Mouse (Mus musculus) c-Kit-positive CD71-positive TER-119-negative erythroid progenitor cells, embryonic 14.5 days (primary cell): ENCODE measurements around the gene Jph3.

Experiments
- DNase-seq: peaks from one replicate; pipeline ENCODE4 v3.0.0-alpha.2; 2013; ENCODE audit warnings: low read depth

Jph3 gene

DNA sequence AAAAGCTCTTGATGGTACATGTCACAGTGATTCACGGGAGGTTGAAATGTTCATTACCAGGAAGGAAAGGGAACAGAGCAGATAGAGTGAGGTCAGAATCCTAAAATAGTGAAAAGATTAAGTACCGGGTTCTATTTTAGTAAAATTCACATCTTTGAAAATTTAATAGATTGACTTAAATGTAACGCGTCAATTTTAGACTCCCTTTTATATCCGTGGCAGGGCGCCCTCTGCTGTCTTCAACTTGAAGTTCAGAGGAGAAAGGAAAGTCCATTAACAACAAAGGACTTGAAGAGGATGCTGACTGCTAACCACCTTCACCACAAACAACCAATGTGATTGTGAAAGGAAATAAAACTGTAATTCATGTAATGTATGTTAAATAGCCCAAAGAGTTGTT, 103.1 kb downstream of the Jph3 start:
- DNase-seq: peak; percentile 72

DNA sequence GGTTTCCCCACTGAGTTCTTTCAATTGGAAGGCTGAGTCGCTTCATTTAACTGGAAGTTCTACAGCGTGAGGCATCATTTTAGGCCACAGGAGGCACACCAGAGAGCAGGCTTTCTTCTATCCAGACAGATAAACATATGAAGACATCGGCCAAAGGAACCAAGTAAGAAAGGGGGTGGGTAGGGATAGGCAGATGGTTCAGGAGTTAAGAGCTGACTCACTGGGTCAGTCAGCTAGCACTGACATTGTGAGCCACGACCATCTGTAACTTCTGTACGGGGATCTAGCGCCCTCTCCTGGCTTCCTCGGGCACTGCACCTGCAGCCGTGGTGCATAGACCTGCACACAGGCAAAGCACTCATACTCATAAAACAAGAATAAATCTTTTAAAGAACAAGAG, 111.8 kb downstream of the Jph3 start:
- DNase-seq: peak; percentile 48

DNA sequence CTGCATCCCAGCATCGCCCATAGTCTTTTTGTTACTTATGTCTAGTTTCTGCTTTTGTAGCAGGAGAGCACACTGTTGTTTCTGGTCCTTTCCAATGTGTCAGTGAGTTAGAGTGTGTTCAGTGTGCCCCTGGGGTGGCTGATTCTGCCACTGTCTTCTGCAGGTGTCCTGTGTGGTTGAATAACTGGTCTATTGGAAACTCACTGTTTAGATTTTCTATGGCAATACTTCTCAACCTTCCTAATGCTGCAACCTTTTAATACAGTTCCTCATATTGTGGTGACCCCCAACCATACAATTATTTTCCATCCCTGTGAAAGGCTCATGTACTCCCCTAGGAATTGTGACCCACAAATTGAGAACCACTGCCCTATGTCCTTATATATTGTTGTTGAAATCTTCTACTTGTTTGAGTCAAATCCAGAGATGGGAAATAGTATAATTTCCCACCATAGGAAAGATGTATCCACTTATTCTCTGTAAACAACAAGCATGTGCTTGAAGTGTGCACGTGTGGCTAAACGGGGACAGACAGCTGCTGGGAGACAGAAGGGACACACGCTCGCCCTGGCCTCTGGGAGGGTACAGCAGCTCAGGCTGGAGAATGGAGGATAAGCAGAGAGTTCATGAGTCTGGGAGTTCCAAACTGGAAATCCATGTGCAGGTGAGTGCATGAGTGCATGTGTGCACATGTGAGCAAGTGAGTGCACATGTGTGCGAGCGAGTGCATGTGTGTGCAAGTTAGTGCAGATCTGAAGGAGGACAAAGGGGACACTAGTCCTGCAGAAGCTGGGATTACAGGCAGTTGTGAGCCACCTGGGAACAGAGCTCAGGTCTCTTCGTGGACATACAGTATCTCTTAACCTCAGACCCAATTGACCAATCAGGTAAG, 112.9 kb downstream of the Jph3 start:
- no peak for DNase-seq

DNA sequence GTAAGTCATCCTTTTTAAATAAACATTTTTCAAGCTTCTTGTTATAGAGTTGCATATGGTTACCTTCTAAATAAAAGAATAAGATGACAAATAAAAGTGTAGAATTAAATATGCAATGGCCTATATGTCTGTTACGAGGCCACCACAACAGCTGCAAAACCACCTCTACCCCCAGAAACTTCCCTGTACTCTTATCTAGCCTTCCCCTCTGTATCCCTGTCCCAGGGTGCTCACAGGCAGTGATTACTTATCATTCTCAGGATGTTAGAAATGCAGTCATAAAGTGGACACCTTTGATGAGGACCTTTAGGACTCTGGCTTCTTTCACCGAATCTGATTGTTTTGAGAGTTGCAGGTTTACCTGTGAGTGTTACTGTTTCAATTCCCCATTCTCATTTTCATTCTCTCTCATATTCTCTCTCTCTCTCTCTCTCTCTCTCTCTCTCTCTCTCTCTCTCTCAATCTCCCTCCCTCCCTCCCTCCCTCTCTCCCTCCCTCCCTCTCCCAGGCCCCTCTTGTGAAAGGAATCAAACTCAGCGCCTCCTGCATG, 113.8 kb downstream of the Jph3 start:
- DNase-seq: no peak
